Mouse (Mus musculus) R1 (cell line): ENCODE results near the gene Sim2.

Source experiments
- DNase-seq: peaks from one replicate; pipeline ENCODE4 v3.0.0-alpha.2; 2018; ENCODE audit warnings: low read depth, low spot score

Gene Sim2

DNA sequence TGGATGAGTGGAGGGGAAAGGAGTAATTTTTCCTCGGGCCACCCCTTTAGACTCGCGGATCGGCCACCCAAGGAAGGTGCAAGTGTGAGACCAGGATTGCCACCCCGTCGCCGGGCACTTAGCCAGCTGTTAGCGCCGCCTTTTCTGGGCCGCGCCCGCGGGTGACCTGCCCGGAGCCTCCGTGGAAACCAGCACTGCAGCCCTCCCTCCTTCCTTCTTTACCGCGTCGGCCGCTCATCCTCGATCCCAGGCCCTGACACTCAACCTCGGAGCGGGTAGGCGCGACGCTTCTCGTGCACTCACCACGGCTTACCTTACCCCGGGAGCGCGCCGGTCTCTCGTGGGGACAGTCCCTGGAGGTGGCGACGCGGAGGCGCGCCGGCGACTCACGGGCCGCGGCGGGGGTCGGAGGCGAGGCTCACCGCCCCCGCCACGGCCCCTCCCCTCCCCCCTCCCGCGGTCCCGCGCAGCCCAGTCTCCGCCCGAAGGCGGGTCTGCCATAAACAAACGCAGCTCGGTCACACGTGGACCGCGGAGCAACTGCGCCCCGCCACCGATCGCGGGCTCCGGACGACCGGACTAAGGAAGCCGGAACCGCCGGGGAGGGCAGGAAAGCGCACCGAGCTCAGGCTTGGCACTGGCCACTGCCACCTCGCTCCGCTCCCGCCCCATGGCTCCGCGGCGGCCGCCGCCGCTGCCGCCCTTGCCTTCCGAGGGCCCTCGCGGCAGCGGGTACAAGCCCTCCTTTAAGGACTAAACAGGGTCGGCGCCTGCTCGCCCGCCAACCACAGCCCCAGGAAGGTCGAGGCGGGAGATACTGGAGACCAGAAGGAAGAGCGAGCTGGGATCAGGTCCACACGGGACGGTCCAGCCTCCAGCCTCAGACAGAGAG, at the start of gene Sim2:
Gene Sim2 (plus strand): TSS at position 221 of the 892 bp plus-strand sequence.
- peak; percentile 49 for DNase-seq

GRCm38 (mm10) chr16:94037280-94037679, 47.5 kb upstream of the Sim2 start:
- DNase-seq: no peak

GRCm38 (mm10) chr16:94038272-94038985, 46.3 kb upstream of the Sim2 start:
- peak; percentile 92 for DNase-seq

DNA sequence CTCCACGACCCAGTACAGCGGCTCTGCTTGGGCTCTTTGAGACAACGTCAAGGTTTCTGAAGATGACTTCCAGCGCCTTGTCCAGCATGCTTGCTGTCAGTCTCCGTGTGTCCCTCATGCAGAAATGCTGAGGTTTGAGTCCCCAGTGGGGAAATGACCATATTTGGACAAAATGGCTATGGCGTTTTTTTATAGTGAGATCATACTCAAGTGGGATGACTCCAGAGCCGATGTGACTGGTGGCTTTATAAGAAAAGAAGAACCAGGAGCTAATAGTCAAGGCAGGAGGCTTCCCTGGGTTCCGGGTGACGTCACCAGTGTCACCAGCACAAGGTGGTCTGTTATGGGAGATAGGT, 45.8 kb upstream of the Sim2 start:
- DNase-seq: no peak

DNA sequence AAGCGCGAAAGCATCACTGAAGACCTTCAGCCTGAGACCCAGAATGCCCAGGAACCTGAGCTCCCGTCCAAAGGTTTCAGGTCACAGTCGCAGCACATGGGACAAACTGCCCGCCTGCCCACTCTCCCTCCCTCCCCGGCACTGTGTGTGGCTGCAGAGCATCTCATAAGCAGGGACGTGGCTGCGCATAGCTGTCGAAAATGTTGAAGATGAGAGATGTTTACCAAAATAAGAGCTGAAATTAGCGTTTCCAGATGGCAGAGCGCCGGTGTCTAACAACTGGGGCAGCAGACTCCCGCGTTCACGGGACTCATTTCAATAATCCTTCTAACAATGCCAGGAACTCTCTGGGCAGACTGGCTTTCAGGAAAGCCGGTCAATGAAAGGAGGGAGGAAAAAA, 44.2 kb upstream of the Sim2 start:
- DNase-seq: no peak

GRCm38 (mm10) chr16:94041065-94041712, 43.5 kb upstream of the Sim2 start:
- no peak for DNase-seq

DNA sequence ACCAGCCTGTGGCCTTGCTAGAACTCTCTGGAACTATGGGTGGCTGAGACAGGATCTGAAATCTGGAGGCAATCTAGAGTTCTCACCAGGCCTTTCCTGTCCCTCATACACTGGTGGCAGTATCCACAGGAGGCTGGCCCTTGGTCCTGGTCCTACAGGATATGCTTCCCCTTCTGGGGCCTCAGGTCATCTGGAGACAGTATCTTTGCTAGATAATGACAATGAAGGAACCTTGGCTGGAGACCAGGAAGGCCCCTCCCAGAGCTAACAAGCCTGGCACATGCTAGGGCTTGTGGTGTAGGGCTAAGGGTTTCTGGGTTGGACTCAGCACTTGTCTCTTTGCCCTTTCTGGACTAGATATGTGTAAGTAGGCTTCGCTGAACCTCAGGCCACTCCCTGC, 40.9 kb upstream of the Sim2 start:
- DNase-seq: no peak

DNA sequence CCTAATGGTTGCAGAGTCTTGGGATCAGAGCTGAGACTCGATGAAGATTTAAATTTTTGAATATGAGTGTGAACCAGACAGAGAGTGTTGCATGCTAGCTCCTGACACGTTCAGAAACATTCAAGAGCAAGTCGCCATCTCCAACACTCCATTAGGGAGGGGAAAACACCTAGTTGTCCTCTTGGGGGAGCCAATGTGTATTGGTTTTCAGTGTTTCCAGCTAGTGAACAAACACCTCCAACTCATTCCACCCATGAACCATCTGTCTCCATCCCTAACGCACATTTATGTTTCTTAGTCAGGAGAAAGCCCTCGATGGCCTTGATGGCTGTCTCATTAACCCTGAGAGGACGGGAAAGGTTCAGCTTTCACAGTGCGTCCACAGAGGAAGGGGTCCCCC, 39.7 kb upstream of the Sim2 start:
- no peak for DNase-seq

GRCm38 (mm10) chr16:94050368-94050767, 34.4 kb upstream of the Sim2 start:
- no peak for DNase-seq

GRCm38 (mm10) chr16:94055176-94055575, 29.6 kb upstream of the Sim2 start:
- DNase-seq: no peak

GRCm38 (mm10) chr16:94055576-94055975, 29.2 kb upstream of the Sim2 start:
- no peak for DNase-seq

DNA sequence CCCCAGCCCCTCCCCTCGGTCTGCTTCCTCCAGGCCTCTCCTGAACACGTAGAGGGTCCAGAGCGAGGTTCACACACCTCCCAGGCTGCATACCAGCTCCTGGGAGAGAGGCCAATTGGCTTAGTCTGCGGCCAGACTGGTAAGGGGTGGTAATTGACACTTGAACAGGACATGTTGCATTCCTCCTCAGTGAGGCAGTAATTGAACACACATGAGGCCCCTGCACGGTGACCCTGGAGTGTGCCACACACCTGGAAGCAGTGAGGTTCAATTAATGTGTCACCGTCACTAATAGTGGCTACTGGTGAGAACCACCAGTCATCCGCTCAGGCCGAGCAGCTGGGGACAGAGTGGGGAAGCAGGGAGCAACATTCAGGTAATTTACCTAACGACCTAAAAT, 24.9 kb upstream of the Sim2 start:
- no peak for DNase-seq

DNA sequence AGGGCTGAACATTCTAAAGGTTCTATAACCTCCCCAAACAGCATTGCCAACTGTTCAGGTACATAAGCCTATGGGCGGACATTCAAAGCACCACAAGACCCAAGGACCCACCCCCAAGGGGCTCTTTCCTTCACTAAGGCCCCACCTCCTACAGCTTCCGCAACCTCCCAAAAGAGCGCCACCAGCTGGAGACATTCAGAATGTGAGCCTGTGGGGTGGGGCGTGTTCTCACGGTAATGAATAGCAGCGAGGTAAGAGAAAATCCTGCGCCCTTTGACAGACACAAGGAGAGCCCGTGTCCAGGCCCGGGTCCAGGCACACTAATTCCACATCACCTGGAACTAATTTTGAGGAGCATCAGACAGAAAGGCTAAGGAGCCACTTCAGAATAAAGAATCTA, 20.5 kb upstream of the Sim2 start:
- peak; percentile 96 for DNase-seq

- DNase-seq: peak; percentile 97
Observed at GRCm38 (mm10) chr16:94065728-94066674, 18.7 kb upstream of the Sim2 start.

DNA sequence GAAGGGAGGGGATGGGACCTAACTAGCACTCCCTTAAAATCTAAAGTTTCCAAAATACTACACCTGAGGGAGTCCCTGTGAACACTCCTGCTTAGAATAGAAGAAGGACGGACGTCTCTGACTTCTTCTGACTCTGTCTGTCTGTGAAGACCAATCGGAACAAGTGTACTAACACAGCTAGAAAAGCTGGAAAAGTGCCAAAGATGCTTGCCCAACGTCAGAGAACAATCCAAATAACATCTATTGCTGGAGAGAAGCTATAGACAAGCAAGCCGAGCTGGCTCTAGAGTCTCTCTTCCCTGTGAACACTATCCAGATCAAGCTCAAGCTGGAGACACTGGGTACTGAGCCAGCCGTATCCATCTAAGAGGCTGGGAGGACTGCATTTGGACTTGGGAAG, 18.0 kb upstream of the Sim2 start:
- no peak for DNase-seq

DNA sequence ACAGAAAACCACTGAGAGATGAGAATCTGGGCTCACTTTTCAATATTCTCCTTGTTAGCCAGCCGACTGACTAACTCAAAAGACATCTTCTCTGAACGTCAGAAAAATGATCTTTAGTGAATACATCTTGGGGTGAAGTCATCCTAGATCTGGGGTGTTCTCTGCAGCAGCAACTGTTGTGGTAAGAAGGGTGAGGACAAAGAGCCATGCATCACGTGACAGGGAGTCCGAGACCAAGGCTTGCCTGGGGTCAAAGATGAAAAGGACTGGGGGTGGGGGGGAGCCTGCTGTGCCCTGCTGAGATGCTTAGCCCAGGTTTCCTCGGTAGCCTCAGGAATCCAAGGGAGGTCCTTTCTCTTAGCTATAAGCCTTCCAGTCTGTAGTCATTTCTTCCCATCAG, 17.5 kb upstream of the Sim2 start:
- no peak for DNase-seq

DNA sequence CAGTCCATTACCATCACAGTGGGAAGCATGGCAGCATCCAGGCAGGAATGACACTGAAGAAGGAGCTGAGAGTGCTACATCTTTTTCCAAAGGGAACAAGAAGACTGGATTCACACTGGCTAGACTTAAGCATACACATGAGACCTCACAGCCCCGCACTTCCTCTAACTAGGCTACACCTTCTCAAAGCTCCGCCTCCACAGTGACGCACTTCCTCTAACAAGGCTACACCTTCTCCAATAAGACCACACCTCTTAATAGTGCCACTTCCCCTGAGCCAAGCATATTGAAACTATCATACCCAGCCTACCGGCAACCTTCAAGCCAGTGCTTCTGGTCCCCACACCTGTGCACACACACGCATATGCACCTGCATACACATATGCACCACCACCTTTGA, 15.7 kb upstream of the Sim2 start:
- peak; percentile 97 for DNase-seq

DNA sequence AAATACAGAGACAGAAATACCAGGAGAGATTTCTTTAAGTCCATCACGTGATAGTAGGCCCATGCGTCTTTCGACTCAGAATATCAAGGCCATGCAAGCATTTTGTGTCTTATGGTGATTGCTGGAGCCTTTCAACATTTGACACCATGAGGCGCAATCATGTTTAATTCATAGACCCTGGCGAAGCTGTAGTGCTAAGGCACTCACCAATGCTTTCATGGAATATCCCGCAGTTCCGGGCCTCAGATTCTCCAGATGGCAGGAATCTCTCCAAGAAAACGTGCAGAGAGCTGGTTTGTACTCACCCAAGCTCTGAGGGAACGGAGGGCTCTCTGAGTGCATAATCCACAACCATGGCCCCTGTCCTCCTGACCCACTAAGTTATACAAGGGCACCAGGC, 13.8 kb upstream of the Sim2 start:
- no peak for DNase-seq

DNA sequence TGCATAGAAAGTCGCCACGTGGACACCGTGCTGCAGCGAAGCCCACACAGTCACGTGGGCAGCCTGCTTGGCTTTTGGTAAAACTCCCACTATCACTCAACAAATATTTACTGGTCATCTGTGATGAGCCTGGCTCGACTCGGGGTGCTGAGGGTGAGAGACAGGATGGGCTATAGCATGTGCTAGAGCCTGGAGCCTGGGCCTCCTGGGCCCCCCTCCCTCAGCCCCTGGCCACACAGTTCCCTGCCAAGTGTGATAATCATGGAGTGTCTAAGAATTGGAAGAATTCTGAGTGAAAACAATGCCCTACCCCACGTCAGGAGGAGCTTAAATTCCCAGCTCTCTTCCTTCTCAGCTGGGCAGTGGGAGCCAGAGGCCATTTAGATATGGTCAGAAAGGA, 13.3 kb upstream of the Sim2 start:
- no peak for DNase-seq

DNA sequence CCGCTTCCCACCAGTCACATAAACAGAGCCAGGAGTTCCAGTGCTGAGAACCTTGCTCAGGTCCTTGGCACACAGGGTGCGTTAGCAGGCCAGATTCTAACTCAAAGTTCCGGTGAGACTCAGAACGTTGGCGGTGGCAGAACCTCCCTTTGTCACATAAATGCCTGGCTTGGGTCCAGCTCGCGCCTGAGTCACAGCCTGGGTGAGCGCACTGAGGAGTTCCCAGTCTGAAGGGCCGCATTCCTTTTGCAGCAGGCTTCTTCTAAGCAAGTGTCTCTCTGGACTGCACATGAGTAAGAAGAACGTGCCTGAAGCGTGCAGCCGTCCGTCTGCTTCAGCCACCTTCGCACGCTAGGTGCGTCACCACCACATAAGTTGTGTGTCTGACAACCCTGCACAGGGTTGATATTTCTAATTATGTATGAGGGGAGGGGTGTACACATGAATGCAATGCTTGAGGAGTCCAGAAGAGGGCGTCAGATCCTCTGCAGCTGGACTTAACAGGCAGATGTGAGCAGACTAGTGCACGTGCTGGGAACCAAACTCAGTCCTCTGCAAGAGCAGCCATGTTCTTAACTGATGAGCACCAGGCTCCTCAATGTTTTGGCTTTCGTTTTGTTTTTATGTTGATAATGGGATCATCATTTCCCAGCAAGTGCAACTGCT, 9.2 kb upstream of the Sim2 start:
- DNase-seq: peak; percentile 89
